Mouse (Mus musculus) embryonic fibroblast, embryonic 13.5 days (primary cell): Measurements from ENCODE around the gene Robo2.

Experiments used
- CTCF ChIP-seq: IDR thresholded peaks from 2 replicates; pipeline ENCODE4 v1.5.1; 2011; ENCODE audit warnings: mild to moderate bottlenecking, control low read depth, low read length, moderate library complexity, borderline replicate concordance; ENCODE audit not compliant: insufficient read depth
- POLR2A ChIP-seq: IDR thresholded peaks from 2 replicates; pipeline ENCODE4 v1.6.1; 2011; ENCODE audit warnings: low read depth, mild to moderate bottlenecking, control low read depth, low read length, moderate library complexity

- TF ChIP-seq POLR2A (no peak), CTCF (no peak)
Measured at GRCm38 (mm10) chr16:74258241-74258640, 153.4 kb downstream of the Robo2 start.
